Mouse (Mus musculus): ENCODE measurements around the gene Doc2g. TPM values are rescaled to one million over a fixed set of nuclear protein-coding genes. Genes with fewer than 3 reads are reported as not detected.

The Doc2g gene
- polyA plus RNA-seq (2012), result 7.2 and 8.9 TPM in 2 replicates

DNA sequence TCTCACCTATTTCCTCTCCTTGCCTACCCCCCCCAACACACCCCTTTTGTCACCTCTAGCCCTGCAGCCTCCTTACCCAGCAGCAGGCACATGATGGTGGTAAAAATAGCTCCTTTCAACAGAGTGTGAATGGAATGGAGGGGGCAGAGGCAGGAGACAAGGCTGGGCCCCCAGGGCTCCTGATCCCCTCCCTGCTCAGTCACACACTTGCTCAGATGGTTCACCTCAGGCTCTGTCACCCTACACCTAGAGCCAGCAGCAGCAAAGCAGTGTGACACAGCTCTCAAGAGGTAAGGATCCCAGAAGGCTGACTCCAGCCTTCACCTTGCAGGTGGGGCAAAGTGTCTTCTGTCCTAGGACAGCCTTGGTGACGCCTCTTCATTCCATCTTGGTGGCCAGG lies at the start of gene Doc2g:
TSS of gene Doc2g (plus strand) at position 202 of the 400 bp plus-strand sequence.
- TF ChIP-seq GATA1 (IDR thresholded peaks at IDR 0.05; ENCODE audit: low read length), result no peak

DNA sequence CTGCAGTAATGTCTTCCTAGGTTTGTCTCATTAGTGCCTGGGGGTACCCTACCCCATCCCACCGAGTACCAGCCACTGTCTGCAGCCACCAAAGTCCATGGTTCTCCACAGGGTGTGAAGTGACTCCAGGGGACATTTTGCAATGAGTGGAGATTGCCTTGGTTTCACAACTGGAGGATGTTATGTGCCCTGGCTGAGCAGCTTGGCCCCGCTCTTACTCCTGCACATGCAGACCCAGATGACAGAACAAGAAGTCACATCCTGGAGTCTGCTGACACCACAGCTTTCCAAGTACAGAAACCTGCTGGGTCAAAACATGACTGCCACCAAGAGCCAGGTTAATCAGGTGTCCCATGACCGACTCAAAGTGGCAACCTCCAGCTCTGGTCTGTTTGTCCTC lies 48.1 kb upstream of the Doc2g start:
- TF ChIP-seq GATA1 (IDR thresholded peaks at IDR 0.05; ENCODE audit: low read length), result no peak

DNA sequence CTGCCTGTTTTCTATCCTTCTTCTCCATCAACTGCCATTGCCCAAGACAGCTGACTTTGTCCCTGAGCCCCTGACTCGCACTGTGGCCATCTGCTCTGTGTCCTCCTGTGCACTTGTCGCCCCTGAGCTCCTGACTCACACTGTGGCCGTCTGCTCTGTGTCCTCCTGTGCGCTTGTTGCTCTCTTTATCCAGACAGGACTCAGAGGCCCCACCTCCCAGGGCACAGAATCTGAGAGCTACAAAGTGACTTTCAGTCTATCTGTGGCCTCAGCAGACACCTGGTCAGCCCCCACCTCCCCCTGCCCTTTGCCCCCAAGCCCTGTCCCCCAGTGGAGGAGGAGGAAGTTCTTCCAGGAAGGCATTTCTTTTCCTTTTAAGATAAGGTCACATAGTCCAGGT lies 47.3 kb upstream of the Doc2g start:
- no peak for TF ChIP-seq GATA1 (IDR thresholded peaks at IDR 0.05; ENCODE audit: low read length)

DNA sequence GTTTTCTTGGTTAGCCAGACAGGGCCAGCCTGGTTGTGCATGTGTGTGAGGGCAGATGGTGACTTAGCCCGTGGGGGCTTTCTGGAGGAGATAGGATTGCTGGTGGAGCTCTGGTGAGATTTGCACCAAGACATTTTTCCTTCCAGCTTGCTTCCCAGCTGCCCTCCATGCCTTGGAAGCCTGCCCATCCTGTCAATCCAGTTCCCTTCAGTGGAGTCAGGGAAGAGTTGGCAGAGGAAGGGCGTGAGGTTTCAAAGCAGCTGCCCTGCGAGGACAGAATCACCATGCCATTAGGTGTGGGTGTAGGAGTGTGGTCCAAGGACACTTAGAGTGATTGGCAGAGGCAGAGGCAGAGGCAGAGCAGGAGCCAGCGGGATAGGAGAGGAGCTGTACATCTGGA lies 44.6 kb upstream of the Doc2g start, which contains the start of gene Aldh3b3:
TSS of gene Aldh3b3 (plus strand) at position 176 of the 400 bp plus-strand sequence.
- TF ChIP-seq GATA1 (IDR thresholded peaks at IDR 0.05; ENCODE audit: low read length), result no peak

DNA sequence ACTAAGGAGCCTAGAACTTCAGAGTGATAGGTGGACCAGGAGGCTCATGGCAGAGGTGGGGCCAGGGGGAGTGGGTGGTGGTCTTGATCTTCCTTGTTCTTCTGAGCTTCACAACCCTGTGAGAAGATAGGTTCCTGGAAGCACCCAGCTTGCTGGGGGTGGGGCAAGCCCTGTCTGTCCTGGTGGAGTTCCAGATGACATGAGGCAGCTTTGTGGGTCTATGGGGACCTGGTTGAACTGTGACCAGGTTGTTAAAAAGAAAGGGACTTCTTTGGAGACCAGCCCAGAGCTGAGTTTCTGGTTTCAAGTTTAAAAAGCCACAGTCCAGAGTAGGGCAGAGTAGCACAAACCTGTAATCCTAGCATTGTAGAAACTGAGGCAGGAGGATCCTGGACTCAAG lies 44.1 kb upstream of the Doc2g start:
- no peak for TF ChIP-seq GATA1 (IDR thresholded peaks at IDR 0.05; ENCODE audit: low read length)

DNA sequence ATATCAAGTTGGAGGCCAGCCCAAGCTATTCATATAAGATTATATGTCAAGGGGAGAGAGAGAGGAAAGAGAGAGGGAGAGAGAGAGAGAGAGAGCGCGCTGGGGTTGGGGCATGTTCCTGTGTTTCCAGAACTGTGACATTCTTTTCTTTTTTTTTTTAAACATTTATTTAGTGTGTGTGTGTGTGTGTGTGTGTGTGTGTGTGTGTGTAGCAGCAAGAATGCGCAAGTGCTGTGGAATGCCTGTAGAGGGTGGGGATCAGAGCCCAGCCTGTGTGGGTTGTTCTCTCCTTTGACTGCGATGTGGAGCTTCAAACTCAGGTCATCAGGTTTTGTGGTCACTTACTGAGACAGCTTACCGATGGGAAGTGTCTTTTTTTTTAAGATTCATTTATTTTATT lies 42.9 kb upstream of the Doc2g start:
- no peak for TF ChIP-seq GATA1 (IDR thresholded peaks at IDR 0.05; ENCODE audit: low read length)

DNA sequence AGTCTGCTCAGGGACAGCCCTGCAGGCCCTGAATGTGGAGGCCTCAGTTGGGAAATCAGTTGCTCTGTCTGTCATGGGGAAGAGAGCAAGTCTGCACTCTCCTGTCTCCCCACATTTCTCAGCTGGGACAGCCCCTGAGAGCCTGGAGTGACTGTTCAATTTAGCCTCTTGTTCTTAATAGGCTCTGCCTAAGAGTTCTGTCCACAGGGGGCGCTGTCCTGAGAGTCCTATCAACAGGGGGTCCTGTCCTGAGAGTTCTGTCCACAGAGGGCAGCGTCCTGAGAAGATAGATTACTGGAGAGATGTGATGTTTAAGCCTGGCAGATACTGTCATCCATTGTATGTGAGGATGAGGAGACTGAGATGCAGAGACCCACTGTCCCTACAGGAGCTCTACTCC lies 40.6 kb upstream of the Doc2g start:
- no peak for TF ChIP-seq GATA1 (IDR thresholded peaks at IDR 0.05; ENCODE audit: low read length)

DNA sequence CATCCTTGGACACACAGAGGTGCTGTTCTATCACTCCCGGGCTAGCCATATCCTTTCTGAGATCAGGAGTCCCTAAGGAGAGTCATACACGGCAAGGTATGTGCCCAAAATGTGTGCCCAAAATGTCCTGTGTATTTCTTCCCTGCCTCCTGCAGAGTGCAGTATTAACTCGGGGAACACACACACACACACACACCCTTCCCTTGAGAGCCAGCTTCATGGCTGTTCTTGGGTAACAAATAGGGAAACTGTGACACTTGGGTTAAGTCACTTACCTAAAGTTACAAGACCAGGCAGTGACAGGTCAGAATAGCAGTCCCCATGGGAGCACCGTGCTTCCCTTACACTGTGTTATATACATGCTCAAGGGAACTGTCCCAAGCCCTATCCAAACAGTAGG lies 39.1 kb upstream of the Doc2g start:
- no peak for TF ChIP-seq GATA1 (IDR thresholded peaks at IDR 0.05; ENCODE audit: low read length)

DNA sequence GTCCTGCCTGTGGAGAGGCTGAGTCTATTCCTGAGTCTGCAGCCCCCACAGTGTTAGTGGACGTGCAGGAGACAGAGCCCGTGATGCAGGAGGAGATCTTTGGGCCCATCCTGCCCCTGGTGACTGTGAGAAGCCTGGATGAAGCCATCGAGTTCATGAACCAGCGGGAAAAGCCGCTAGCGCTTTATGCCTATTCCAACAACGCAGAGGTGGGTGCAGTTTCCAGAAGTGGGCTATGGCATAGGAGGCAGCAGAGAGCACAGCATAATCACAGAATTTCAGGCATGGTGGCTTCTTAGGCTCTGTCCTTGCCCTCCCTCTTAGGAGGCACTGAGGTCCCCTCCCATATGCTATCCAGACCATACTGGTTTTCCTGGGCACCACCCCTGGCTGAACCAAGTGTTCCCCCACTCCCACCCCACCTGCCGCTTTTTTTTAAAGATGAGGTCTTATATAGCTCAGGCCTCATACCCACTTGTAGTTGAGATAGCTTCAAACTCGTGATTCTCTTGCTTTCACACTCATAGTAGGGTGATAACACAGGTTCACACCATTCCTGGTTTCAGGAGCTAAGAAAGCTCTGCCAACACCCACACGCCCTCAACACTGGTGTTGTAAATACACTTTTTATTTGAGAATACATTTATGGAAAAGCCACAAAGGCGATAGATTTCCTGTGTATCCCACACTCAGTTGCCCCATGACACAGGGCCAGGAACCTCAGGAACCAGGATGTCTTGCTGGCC lies 36.6 kb upstream of the Doc2g start:
- TF ChIP-seq GATA1 (IDR thresholded peaks at IDR 0.05; ENCODE audit: low read length), result no peak

DNA sequence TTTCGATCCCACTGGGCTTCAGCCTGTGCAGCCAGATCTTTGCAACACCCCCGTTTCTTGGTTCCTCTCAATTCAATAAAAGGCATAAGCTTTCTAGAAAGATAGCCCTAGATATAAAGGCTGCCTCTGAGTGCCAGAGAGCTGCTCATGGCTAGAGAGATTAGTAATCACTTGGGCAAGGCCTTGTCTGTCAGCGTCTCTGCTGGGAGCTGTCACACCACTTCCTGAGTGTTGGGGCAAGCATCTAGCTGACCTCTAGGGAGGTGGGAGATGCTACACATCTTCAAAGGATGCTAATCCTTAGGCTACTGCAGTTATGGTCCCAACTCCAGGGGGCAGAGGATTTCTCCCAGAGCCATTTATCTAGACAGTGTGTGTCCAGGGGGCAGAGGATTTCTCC lies 35.9 kb upstream of the Doc2g start:
- TF ChIP-seq GATA1 (IDR thresholded peaks at IDR 0.05; ENCODE audit: low read length), result no peak

DNA sequence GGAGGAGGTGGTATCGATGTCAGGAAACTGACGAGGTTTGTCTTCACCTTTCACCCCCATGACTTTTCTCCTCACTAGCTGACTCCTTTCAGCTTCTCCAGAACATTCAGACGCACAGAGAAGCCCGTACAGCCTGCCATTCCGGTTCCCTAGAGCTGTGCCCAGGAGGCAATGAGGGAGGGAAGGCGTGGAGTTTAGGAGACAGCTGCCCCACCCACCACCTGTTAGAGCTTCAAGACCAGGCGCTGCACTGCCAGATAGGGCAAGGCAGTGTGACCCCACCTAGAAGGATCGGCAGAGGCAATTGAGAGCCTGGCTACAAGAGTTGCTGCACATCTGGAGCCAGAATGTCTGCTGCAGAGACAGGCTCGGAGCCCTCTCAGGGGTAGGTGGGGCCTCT lies 30.9 kb upstream of the Doc2g start, which contains the start of gene Aldh3b2:
TSS of gene Aldh3b2 (plus strand) at position 100 of the 400 bp plus-strand sequence.
- TF ChIP-seq GATA1 (IDR thresholded peaks at IDR 0.05; ENCODE audit: low read length), result no peak

DNA sequence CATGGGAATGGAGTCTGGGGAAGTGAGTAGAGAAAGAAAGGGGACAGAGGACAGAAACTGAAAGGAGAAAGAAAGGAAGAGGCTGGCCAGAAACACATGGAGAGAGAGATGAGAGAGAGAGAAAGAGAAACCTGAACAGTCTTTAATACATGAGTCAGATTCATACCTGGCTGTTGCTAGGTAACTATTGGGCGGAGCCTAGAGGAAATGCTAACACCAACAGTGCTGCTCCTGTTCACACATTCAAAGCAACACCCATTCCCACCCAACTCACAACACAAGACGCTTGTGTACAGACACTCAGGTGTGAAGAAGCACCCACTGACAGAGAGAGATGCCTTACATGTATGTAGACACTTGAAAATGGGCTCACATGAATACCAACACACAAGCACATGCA lies 27.2 kb upstream of the Doc2g start:
- TF ChIP-seq GATA1 (IDR thresholded peaks at IDR 0.05; ENCODE audit: low read length), result no peak

DNA sequence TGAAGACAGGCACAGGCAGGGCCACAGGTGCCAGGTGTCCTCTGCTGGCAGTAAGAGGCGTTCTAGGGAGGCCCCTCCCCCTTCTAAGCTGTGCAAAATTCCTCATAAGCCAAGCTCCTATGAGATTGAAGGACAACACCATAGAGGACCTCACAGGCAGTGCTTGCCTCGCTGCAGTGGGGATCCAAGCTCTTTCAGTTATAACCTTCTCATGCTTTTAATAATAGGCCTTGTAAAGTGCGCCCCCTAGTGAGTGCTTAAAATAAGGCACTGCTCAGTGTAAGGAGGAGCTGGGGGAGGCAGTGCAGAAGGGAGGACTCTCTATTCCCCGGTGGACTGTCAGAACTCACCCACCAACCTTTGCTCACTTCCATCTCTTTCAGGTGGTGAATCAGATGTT lies 22.8 kb upstream of the Doc2g start:
- no peak for TF ChIP-seq GATA1 (IDR thresholded peaks at IDR 0.05; ENCODE audit: low read length)

DNA sequence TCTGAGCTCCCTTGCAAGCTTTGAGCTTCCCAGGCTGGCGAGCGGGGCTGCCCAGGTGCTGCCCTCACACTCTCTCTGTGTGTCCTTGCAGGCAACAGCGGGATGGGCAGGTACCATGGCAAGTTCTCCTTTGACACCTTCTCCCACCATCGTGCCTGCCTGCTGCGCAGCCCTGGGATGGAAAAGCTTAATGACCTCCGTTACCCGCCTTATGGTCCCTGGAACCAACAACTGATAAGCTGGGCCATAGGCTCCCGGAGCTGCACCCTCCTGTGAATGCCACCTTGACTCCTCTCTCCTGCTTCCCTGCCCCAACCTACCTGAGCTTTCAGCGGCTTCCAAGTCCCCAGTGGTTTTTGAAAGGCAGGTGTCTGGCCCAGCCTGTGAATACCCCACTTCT lies 22.2 kb upstream of the Doc2g start:
- no peak for TF ChIP-seq GATA1 (IDR thresholded peaks at IDR 0.05; ENCODE audit: low read length)

DNA sequence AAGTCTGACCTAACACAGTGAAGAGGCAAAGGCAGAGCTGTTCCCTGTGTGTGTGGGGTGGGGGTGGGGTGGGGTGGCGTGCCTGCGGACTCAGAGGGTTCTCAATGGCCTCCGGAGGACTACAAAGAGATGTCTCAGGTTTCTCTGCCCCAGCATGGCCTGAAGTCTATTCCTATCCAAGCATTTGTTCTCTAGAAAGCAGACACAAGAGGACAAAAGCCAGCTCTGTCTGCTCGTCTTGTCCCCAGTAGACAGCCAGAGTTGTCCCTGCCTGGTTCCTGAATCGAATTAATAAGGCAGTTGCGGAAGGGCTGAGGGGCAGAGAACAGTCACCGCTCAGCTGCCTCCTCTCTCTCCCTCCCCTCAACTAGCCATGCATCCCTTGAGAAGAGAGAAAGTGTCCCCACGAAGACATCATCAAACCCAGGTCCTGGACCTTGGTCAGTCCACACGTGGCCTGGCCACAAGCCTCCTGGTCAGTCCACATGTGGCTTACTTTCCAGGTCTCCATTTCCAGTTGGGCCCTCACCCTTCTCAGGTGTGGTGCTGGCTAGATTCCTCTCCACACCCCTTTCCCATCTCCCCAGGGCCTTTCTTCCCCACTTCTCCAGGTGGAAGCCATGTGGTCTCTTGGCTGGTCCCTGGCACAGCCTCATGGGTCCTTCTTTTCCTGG lies 19.4 kb upstream of the Doc2g start:
- TF ChIP-seq GATA1 (IDR thresholded peaks at IDR 0.05; ENCODE audit: low read length), result no peak

DNA sequence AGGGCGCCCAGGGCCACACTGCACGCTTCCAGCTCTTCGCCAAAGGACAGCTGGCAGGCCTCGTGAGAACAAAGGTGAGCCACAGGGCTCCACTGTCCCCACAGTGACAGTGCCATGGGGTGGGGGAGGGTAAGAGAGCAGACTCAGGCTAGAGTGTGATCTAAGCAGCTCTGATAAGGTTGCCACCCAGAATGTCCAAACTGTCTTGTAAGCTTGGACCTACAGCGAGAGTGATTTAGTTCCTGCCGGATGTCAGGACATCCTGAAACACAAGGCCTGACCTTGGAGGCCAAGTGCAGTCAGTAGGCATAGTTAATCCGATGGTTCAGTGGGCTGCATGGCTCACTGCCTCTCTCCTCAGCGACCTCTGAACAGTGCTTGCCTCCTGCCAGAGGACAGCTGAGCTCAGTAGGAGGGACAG lies 17.8 kb upstream of the Doc2g start:
- no peak for TF ChIP-seq GATA1 (IDR thresholded peaks at IDR 0.05; ENCODE audit: low read length)

DNA sequence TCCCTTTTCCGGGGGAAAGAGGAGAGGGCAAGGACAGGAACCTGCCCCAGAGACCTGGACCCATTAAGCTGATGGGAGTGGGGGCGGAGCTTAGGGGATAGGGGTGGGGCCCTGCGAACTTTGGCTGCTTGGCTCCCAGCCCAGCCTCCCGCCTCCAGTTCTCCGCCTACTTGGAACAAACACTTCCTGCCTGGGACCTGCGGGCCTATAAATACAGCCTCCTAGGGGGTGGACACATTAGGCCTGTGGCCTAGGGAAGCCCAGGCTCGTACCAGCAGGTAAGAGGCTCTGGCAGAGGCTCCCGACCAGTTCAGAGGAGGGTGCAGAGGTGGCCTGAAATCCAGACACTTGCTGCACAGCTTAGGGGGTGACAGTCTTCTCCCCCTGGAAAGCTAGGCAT lies 16.8 kb upstream of the Doc2g start, which contains the start of gene Acy3:
TSS of gene Acy3 (plus strand) at position 237 of the 400 bp plus-strand sequence.
- no peak for TF ChIP-seq GATA1 (IDR thresholded peaks at IDR 0.05; ENCODE audit: low read length)
